Mouse (Mus musculus): ENCODE results near the gene Olfr1065.

DNA sequence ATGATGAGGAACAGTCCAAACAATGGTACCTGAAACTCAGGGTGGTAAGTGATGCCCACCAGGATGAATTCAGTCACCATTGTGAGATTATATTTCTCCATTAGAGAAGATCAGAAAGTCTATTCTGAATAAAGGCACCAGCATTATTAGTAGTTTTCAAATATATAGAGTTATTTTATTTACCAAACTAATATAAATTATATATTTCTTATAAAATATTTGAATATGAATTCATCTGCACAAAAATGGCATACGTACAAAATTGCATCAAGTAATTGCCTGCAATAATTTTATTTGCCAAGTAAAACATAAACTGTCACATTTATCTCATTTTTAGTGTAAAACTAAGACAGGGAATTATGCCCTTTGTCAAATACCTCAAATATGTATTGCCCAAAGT is 5.8 kb upstream of the Olfr1065 start, which contains the start of gene Olfr1066:
- TF ChIP-seq POLR2A (IDR thresholded peaks at IDR 0.05; ENCODE audit: borderline replicate concordance, insufficient read depth, low read length) = no peak
- no peak for TF ChIP-seq CTCF (IDR thresholded peaks at IDR 0.05; ENCODE audit: borderline replicate concordance, insufficient read depth, low read depth, low read length)
